Mouse (Mus musculus) hindbrain, embryonic 10.5 days (tissue): ENCODE measurements around the gene Olfr8. TPM values are rescaled to one million over a fixed set of nuclear protein-coding genes. Genes with fewer than 3 reads are reported as not detected.
"Not testable (repeated sequence)": the region's sequence is repeated elsewhere in the genome, so short reads cannot be mapped to it uniquely, and the experiment has no call there.

Experiments
- DNase-seq: peaks from one replicate; pipeline ENCODE4 v3.0.0-alpha.2; 2017; ENCODE audit warnings: low spot score
- H3K27ac ChIP-seq: fragments of 300-500 bp; sonication (generic); 2 replicates; pipeline ENCODE4 v1.5.1; 2016; ENCODE audit warnings: mild to moderate bottlenecking, moderate library complexity
- H3K27me3 ChIP-seq: fragments of 300-500 bp; sonication (generic); 2 replicates; pipeline ENCODE4 v1.6.1; 2016; ENCODE audit warnings: mild to moderate bottlenecking; ENCODE audit not compliant: poor library complexity, insufficient read depth, severe bottlenecking
- H3K36me3 ChIP-seq: fragments of 300-500 bp; sonication (generic); 2 replicates; pipeline ENCODE4 v1.6.1; 2016; ENCODE audit warnings: mild to moderate bottlenecking, moderate library complexity
- H3K4me1 ChIP-seq: fragments of 300-500 bp; sonication (generic); replicated peaks from 2 replicates; pipeline ENCODE4 v1.6.1; 2016; ENCODE audit warnings: mild to moderate bottlenecking
- H3K4me3 ChIP-seq: fragments of 300-500 bp; sonication (generic); 2 replicates; pipeline ENCODE4 v1.5.1; 2016; ENCODE audit warnings: mild to moderate bottlenecking, moderate library complexity
- H3K9me3 ChIP-seq: fragments of 300-500 bp; sonication (generic); 2 replicates; pipeline ENCODE4 v1.6.1; 2016; ENCODE audit warnings: mild to moderate bottlenecking, moderate library complexity
- WGBS: fragments of 180-500 bp; shearing (Covaris S2); methylation state at CpG from one replicate; pipeline ENCODE4 v1.1.7; 2016; 5-methylcytosine and 5-hydroxymethylcytosine counted together
- polyA plus RNA-seq: library from polyadenylated mRNA; unstranded; fragments of >200 nt; fragmentation: Nextera tagmentation; extraction: Ambion mirVana; gene quantifications from 2 replicates; pipeline ENCODE4 v1.2.1, GENCODE M21; 2016

Olfr8 gene
- polyA plus RNA-seq, result not detected in 2 replicates

- H3K36me3 ChIP-seq, H3K27ac ChIP-seq, H3K27me3 ChIP-seq, H3K4me3 ChIP-seq, H3K9me3 ChIP-seq, H3K4me1 ChIP-seq, DNase-seq: not testable (repeated sequence)
- 93% methylated on average over 1 of the region's 1 CpGs for WGBS
These were observed at the start of gene Olfr8 for GRCm38 (mm10) chr10:78950336-78950735. Gene Olfr8, plus strand, starts transcription at chr10:78950636.

GRCm38 (mm10) chr10:78912871-78913270, 37.6 kb upstream of the Olfr8 start, which contains the start of gene Olfr1354:
Gene Olfr1354, plus strand, starts transcription at chr10:78913171.
- H3K36me3 ChIP-seq, DNase-seq, H3K9me3 ChIP-seq, H3K27me3 ChIP-seq, H3K27ac ChIP-seq, H3K4me1 ChIP-seq, H3K4me3 ChIP-seq: not testable (repeated sequence)
- WGBS, result 87% methylated on average over 1 of the region's 1 CpGs

- not testable (repeated sequence) for H3K9me3 ChIP-seq, H3K36me3 ChIP-seq, H3K27ac ChIP-seq, H3K4me1 ChIP-seq, H3K27me3 ChIP-seq, DNase-seq, H3K4me3 ChIP-seq
These were observed 12.6 kb downstream of the Olfr8 start, which contains the start of gene Olfr1353 for GRCm38 (mm10) chr10:78963009-78963408. Gene Olfr1353, plus strand, starts transcription at chr10:78963309.

GRCm38 (mm10) chr10:78980750-78981149, 30.3 kb downstream of the Olfr8 start, which contains the start of gene Olfr1352:
Gene Olfr1352, plus strand, starts transcription at chr10:78981050.
- no peak within 1 kb of the TSS for H3K27ac ChIP-seq
- H3K27me3 ChIP-seq, result no peaks in the 10 kb centered on the region
- DNase-seq, result no peak
- no peaks in the 10 kb centered on the region for H3K4me1 ChIP-seq
- no peak within 1 kb of the TSS for H3K4me3 ChIP-seq
- no peaks in the 10 kb centered on the region for H3K36me3 ChIP-seq
- no peaks in the 10 kb centered on the region for H3K9me3 ChIP-seq

Other genes starting within 250 kb of the Olfr8 start
- 0.07 TPM in 1 of 2 replicates, not detected in the other for gene Casp14, start 232.3 kb upstream of the Olfr8 start, polyA plus RNA-seq
- gene Ccdc105, start 197.6 kb upstream of the Olfr8 start, polyA plus RNA-seq, result 0.09 and 0.19 TPM in 2 replicates
- gene Slc1a6, start 170.1 kb upstream of the Olfr8 start, polyA plus RNA-seq, result 1.1 and 1.6 TPM in 2 replicates
- not detected in 2 replicates for gene Olfr1356, start 98.5 kb upstream of the Olfr8 start, polyA plus RNA-seq
- not detected in 2 replicates for gene Olfr1355, start 75.1 kb upstream of the Olfr8 start, polyA plus RNA-seq
- not detected in 2 replicates for gene Olfr1354, start 37.5 kb upstream of the Olfr8 start, polyA plus RNA-seq
- gene Olfr1353, start 12.7 kb downstream of the Olfr8 start, polyA plus RNA-seq, result not detected in 2 replicates
- not detected in 2 replicates for gene Olfr1352, start 30.4 kb downstream of the Olfr8 start, polyA plus RNA-seq
- not detected in 2 replicates for gene Olfr1351, start 61.8 kb downstream of the Olfr8 start, polyA plus RNA-seq
- 0.15 TPM in 1 of 2 replicates, not detected in the other for gene Olfr57, start 78.1 kb downstream of the Olfr8 start, polyA plus RNA-seq
- 31.4 and 32.0 TPM in 2 replicates for gene 2610008E11Rik, start 147.0 kb downstream of the Olfr8 start, polyA plus RNA-seq
- gene Vmn2r80, start 198.1 kb downstream of the Olfr8 start, polyA plus RNA-seq, result not detected in 2 replicates